Mouse (Mus musculus) embryonic facial prominence, embryonic 12.5 days (tissue): ENCODE results near the gene Pfpl. TPM values are rescaled to one million over a fixed set of nuclear protein-coding genes. Genes with fewer than 3 reads are reported as not detected.

Experiments
- ATAC-seq: fragments of 200-750 bp; cut with Nextera tagmentation; 2 replicates; pipeline ENCODE4 v1.8.0; 2017; ENCODE audit not compliant: insufficient number of reproducible peaks, insufficient read depth, low FRiP score, low TSS enrichment
- H3K27ac ChIP-seq: fragments of 300-500 bp; sonication (generic); 2 replicates; pipeline ENCODE4 v1.5.1; 2016; ENCODE audit warnings: mild to moderate bottlenecking
- H3K27me3 ChIP-seq: fragments of 300-500 bp; sonication (generic); 2 replicates; pipeline ENCODE4 v1.6.1; 2016; ENCODE audit warnings: mild to moderate bottlenecking, moderate library complexity
- H3K36me3 ChIP-seq: fragments of 300-500 bp; sonication (generic); 2 replicates; pipeline ENCODE4 v1.6.1; 2016; ENCODE audit warnings: mild to moderate bottlenecking
- H3K4me1 ChIP-seq: fragments of 300-500 bp; sonication (generic); 2 replicates; pipeline ENCODE4 v1.6.1; 2016
- H3K4me2 ChIP-seq: fragments of 300-500 bp; sonication (generic); replicated peaks from 2 replicates; pipeline ENCODE4 v1.6.1; 2016; ENCODE audit warnings: mild to moderate bottlenecking, moderate library complexity
- H3K4me3 ChIP-seq: fragments of 300-500 bp; sonication (generic); 2 replicates; pipeline ENCODE4 v1.5.1; 2016; ENCODE audit warnings: mild to moderate bottlenecking
- H3K9ac ChIP-seq: fragments of 300-500 bp; sonication (generic); 2 replicates; pipeline ENCODE4 v1.6.1; 2016; ENCODE audit warnings: mild to moderate bottlenecking, moderate library complexity
- H3K9me3 ChIP-seq: fragments of 300-500 bp; sonication (generic); 2 replicates; pipeline ENCODE4 v1.6.1; 2016; ENCODE audit warnings: mild to moderate bottlenecking, moderate library complexity
- WGBS: fragments of 180-500 bp; shearing (Covaris S2); methylation state at CpG from one replicate; pipeline ENCODE4 v1.1.7; 2016; 5-methylcytosine and 5-hydroxymethylcytosine counted together
- polyA plus RNA-seq: library from polyadenylated mRNA; unstranded; fragments of >200 nt; fragmentation: Nextera tagmentation; extraction: Ambion mirVana; gene quantifications from 2 replicates; pipeline ENCODE4 v1.2.1, GENCODE M21; 2016

Gene Pfpl
- polyA plus RNA-seq, 1 experiment from 2014 or later = not detected

DNA sequence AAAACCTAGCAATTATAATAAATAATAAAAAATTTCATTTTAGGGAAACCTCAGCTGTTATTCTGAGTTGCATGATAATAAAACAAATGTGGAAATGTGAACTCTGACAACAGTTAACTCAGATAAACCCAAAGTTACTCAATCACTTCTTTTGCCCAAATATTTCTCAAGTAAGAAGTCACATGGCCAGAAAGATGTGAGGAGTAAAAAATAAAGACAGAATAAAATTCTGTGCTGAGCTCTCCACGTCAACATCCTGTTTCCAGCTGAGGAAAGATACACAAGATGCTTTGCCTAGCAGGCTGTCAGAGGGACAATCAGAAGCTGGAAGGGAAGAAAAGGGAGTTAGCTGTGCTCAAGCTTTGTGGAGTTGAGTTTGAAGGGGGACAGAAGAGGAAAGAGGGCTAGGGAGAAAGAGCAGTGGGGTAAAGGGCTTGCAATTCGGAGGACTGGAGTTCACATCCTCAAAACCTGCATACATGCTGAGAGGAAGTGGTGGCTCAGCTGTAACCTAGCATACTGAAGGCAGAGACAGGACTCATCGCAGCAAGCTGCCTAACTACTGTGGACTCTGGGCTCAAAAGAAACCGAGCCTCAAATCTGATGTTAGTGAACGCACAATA is 12.5 kb downstream of the Pfpl start:
- Histone ChIP-seq H3K27me3 (no peaks in the 10 kb centered on the region), H3K4me2 (no peak overlapping the region), H3K36me3 (no peaks in the 10 kb centered on the region), H3K9me3 (no peaks in the 10 kb centered on the region), H3K4me1 (no peaks in the 10 kb centered on the region), H3K4me3 (no peak overlapping the region), H3K27ac (no peak overlapping the region), H3K9ac (no peak overlapping the region)
- ATAC-seq = no peak
- WGBS = 73% methylated on average over 5 of the region's 5 CpGs

DNA sequence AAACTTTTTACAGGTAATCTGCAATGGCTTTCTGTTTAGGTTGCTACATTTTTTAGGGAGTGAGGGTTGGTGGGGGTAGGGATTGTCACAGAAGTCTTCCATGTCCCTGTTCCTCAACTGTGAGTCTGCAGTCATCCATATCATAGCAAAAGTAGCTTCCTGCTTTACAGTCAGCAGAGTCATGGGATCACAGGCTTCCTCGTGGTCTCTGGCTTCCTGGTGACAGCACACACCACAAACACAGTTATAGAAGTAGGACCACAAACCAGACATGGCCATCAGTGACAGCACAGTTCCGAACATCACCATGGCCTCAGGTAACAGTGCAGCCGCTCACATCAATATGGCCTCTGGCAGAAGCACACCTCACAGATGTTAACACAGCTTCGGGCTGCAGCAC is 14.9 kb downstream of the Pfpl start:
- Histone ChIP-seq H3K9ac (no peak overlapping the region), H3K4me2 (no peak overlapping the region), H3K4me1 (no peaks in the 10 kb centered on the region), H3K27ac (no peak overlapping the region), H3K27me3 (no peaks in the 10 kb centered on the region), H3K9me3 (no peaks in the 10 kb centered on the region), H3K36me3 (no peaks in the 10 kb centered on the region), H3K4me3 (no peak overlapping the region)
- ATAC-seq = no peak
- WGBS = 71% methylated on average over 4 of the region's 4 CpGs

DNA sequence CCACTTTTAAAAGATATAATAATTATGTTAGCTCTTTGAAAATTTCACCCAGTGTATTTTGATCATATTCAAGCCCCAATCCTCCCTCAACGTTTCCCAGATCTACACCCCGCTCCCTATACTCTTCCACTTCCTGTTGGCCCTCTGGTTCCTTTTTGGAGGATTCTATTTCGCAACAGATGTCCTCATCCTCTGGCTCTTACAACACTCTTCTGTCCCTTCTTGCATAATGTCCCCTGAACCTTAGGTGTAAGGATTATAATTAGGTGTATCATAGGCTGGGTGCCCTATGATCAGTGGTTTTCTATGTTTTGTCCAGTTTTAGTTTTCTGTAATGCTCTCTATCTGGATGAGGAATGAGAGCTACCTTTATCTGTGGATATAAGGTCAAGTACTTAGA is 17.3 kb downstream of the Pfpl start:
- 85% methylated on average over 3 of the region's 3 CpGs for WGBS
- H3K4me3 ChIP-seq = no peak overlapping the region
- no peak overlapping the region for H3K4me2 ChIP-seq
- no peaks in the 10 kb centered on the region for H3K4me1 ChIP-seq
- H3K9ac ChIP-seq = no peak overlapping the region
- H3K9me3 ChIP-seq = no peaks in the 10 kb centered on the region
- H3K27me3 ChIP-seq = no peaks in the 10 kb centered on the region
- no peak overlapping the region for H3K27ac ChIP-seq
- ATAC-seq = no peak
- H3K36me3 ChIP-seq = no peaks in the 10 kb centered on the region

DNA sequence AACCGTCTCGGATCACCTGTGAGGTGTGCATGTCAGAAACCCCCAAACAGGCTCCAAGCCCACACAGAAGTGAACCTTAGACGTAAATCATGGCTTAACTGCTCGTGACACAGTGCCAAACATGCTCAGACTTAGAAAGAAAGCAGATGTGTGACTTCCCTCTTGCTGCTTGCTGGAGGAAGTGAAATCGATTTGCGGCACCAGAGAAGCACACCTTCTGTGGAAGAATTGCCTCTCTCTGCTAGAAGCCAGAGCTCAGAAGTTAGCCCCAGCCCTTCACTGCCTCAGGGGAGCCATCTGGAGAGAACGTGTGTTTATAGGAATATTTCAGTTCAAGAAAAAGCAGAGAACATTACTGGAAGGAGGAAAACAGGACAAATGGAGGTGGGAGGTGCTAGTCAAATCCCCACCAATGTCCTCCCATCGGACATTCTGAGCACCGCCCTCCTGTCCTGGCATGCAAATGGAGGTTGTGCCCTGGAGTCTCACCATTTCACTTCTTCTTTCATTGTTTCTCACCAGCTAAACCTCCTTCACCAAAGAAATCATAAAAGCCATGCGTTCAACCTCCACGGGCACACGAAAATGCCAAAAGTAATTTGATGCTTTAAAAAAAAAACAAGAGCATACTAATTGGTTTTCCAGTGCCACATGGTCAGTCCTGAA is 29.8 kb downstream of the Pfpl start:
- WGBS = 58% methylated on average over 12 of the region's 12 CpGs
- Histone ChIP-seq H3K4me3 (no peak overlapping the region), H3K9me3 (no peaks in the 10 kb centered on the region), H3K4me1 (no peaks in the 10 kb centered on the region), H3K4me2 (no peak overlapping the region), H3K27me3 (no peaks in the 10 kb centered on the region), H3K36me3 (no peaks in the 10 kb centered on the region), H3K27ac (no peak overlapping the region), H3K9ac (no peak overlapping the region)
- ATAC-seq = no peak

DNA sequence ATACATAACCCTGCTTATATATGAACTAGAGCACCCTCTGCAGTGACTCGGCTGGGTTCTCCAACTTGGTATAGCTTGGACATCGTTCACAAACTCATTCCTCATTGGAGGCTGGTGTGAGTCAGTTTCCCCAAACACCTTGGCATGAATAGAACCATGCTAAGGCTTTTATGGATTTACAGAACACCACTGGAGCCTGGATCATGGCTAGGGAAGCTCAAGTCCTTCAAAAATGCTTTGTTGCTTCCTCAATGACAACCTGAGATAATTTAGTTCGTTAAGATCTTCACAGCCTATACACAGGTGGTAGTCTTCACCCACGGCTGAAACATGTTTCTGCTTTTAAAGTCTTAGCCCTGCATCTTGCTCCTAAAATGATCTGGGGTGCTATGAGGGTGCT is 31.8 kb downstream of the Pfpl start:
- no peaks in the 10 kb centered on the region for H3K36me3 ChIP-seq
- no peaks in the 10 kb centered on the region for H3K27me3 ChIP-seq
- H3K9me3 ChIP-seq = no peaks in the 10 kb centered on the region
- no peak overlapping the region for H3K27ac ChIP-seq
- no peak overlapping the region for H3K4me2 ChIP-seq
- no peak overlapping the region for H3K4me3 ChIP-seq
- 91% methylated on average over 4 of the region's 4 CpGs for WGBS
- no peaks in the 10 kb centered on the region for H3K4me1 ChIP-seq
- no peak overlapping the region for H3K9ac ChIP-seq
- ATAC-seq = no peak

DNA sequence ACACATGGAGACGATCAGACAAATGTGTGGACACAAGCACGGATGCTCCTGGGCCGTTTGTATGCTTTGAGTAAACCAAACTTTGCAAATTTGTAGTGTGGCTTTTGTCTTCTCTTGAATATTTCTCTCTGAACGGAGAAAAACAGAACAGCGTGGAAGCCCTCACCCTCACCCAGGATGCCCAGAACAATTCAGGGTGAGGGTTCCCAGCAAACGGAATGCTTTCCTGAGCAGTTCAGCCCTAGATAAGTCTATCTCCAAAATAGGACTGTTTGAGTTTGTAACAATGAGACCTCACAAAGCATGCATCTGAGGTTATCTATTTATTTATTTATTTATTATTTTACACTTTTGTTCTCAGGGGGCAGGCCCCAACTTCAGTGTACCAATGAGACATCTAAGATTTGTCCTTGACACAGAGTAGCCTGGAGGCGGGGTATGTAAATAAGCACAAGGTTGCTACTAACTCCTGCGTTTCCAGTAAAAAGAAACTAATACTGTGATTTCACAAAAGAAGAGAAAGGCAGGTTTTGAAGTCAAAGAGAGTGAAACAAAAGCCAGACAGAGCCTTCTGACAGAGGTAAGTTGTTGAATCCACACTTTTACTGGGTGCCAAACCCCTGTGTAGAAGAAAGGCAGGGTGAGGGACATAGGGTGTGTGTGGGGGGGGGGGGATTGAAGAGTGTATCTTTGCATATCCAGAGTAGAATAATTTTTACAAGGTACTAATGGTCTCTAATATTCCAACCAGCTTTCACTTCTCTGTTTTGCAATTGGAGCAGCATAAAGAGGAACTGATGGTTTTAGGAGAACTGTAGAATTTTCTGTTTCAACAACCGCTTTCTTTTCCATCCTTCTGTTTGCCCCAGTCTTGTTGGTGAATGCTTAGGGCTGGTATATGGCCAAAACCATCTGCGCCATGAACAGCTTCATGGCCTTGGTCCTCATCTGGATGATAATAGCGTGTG is 32.9 kb downstream of the Pfpl start, which contains the start of gene Mpeg1:
Mpeg1 (plus strand) TSS at position 498 of the 968 bp plus-strand sequence.
- no peak within 1 kb of the TSS for H3K4me2 ChIP-seq
- H3K4me1 ChIP-seq = no peaks in the 10 kb centered on the region
- WGBS = 82% methylated on average over 11 of the region's 11 CpGs
- H3K9me3 ChIP-seq = no peaks in the 10 kb centered on the region
- H3K27me3 ChIP-seq = no peaks in the 10 kb centered on the region
- no peak within 1 kb of the TSS for H3K4me3 ChIP-seq
- no peak within 1 kb of the TSS for H3K9ac ChIP-seq
- no peak for ATAC-seq
- H3K27ac ChIP-seq = no peak within 1 kb of the TSS
- no peaks in the 10 kb centered on the region for H3K36me3 ChIP-seq

DNA sequence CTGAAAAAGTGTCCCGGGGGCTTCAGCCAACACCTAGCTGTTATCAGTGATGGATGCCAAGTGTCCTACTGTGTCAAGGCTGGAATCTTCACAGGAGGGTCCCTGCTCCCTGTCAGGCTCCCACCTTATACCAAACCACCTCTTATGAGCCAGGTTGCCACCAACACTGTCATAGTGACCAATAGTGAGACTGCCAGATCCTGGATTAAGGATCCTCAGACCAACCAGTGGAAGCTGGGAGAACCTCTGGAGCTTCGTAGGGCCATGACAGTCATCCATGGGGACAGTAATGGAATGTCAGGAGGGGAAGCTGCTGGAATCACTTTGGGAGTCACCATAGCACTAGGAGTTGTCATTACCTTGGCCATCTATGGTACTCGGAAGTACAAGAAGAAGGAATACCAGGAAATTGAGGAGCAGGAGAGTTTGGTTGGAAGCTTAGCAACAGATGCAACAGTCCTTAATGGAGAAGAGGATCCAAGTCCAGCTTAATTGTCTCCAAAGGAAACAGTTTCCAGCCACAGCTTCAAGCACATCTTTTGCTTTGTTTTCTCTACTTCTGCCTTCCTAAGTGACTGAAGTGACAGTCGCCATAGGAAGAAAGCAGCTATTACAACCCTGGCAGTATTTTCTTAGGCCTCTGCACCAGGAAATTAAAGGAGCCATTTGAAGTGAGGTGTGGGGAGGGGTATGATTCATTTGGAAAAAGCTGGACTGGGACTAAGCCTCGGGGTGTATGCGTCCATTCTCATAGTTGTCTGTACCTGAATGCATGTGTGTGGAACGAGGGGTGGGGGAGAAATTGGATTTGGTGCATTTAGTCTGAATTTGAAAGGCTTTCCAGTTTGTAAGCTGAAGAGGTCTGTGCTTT is 35.4 kb downstream of the Pfpl start:
- Histone ChIP-seq H3K9ac (no peak overlapping the region), H3K9me3 (no peaks in the 10 kb centered on the region), H3K4me1 (no peaks in the 10 kb centered on the region), H3K4me2 (no peak overlapping the region), H3K4me3 (no peak overlapping the region), H3K36me3 (no peaks in the 10 kb centered on the region), H3K27ac (no peak overlapping the region), H3K27me3 (no peaks in the 10 kb centered on the region)
- no peak for ATAC-seq
- 55% methylated on average over 7 of the region's 7 CpGs for WGBS

DNA sequence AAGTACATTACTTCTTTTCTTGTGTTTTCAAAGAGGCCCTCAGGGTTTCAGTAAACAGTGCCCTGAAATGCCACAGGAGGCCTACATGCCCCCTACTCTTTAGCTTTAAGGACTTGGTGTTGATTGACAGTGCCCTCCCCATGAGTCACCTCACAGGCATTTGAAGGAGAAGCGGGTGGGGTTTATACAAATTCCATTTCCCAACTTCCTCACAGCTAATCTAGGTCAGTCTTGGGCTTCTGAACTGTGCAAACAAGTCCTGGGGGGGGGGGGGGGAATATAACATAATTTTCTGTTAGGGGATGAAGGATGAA is 36.0 kb downstream of the Pfpl start:
- Histone ChIP-seq H3K27ac (no peak overlapping the region), H3K4me1 (no peaks in the 10 kb centered on the region), H3K9ac (no peak overlapping the region), H3K36me3 (no peaks in the 10 kb centered on the region), H3K9me3 (no peaks in the 10 kb centered on the region), H3K4me2 (no peak overlapping the region), H3K4me3 (no peak overlapping the region), H3K27me3 (no peaks in the 10 kb centered on the region)
- 35% methylated on average over 1 of the region's 1 CpGs for WGBS
- no peak for ATAC-seq

DNA sequence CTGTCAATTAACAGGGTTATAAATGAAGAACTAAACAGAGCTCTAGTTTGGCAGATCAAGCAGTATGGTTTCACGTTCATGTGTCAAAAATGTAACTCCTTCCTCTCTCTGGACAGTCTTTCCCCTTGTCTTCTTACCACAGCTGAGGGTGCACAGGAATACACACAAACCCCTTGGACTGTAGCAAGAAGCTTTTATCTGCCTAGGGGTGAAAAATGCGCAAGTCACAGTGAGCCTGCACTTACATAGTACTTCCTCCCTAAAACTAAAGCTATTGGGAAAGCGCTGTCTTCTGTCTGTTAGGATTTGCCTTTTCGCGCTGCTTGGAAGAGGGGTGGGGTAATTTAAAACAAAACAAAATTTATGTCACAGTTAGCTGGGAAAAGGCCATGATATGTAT is 36.4 kb downstream of the Pfpl start:
- no peak for ATAC-seq
- H3K27me3 ChIP-seq = no peaks in the 10 kb centered on the region
- no peaks in the 10 kb centered on the region for H3K9me3 ChIP-seq
- no peak overlapping the region for H3K4me3 ChIP-seq
- H3K36me3 ChIP-seq = no peaks in the 10 kb centered on the region
- no peaks in the 10 kb centered on the region for H3K4me1 ChIP-seq
- H3K4me2 ChIP-seq = no peak overlapping the region
- 71% methylated on average over 5 of the region's 5 CpGs for WGBS
- H3K9ac ChIP-seq = no peak overlapping the region
- no peak overlapping the region for H3K27ac ChIP-seq

DNA sequence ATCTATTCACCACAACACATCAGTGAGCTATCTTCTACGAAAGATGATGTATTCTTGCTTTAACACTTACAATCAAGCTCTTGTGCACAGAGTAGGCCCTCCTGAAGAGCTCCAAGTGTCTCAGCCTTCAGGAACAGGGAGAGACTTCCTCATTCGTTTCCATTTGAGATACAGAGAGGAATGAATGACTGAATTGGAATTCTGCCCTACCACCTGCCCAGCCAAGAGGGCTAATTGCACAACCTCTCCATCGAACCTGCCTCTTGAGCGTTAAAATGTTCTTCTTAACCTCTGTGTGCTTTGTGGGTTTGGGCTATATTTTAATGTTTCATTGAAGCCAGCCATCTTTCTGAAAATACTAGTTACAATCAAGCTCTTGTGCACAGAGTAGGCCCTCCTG is 37.0 kb downstream of the Pfpl start:
- H3K36me3 ChIP-seq = no peaks in the 10 kb centered on the region
- no peak overlapping the region for H3K9ac ChIP-seq
- no peaks in the 10 kb centered on the region for H3K27me3 ChIP-seq
- ATAC-seq = no peak
- H3K4me2 ChIP-seq = no peak overlapping the region
- 84% methylated on average over 4 of the region's 4 CpGs for WGBS
- H3K4me3 ChIP-seq = no peak overlapping the region
- H3K9me3 ChIP-seq = no peaks in the 10 kb centered on the region
- no peak overlapping the region for H3K27ac ChIP-seq
- no peaks in the 10 kb centered on the region for H3K4me1 ChIP-seq

DNA sequence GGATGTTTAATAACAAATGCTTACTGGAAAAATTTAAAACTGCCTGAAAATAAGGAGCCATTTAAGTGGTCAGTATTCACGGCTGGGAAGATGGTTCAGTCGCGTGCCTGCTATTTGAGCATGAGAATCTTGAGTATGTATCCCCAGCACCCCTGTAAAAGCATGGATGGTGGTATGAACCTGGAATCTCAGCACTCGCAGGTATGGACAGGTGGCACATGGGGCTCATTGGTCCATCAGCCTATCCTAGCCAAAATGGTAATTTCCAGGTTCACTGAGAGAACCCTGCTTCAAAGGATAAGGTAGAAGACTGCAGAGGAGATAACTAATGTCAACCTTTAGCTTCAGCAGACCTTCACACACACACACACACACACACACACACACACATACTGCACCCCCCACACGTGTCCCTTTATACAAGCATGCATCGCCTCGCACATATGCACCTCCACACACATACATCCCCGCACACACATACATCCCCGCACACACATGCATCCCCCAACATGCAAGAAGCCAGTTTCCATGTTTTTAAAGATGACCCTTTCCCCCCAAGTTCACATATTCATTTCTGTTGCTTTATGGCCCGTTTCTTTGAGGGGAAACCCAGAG is 37.9 kb downstream of the Pfpl start:
- Histone ChIP-seq H3K9ac (no peak overlapping the region), H3K9me3 (no peaks in the 10 kb centered on the region), H3K27ac (no peak overlapping the region), H3K4me1 (no peaks in the 10 kb centered on the region), H3K4me2 (no peak overlapping the region), H3K4me3 (no peak overlapping the region), H3K27me3 (no peaks in the 10 kb centered on the region), H3K36me3 (no peaks in the 10 kb centered on the region)
- 90% methylated on average over 10 of the region's 10 CpGs for WGBS
- no peak for ATAC-seq
